Mouse (Mus musculus): ENCODE data around the gene Utf1.

DNA sequence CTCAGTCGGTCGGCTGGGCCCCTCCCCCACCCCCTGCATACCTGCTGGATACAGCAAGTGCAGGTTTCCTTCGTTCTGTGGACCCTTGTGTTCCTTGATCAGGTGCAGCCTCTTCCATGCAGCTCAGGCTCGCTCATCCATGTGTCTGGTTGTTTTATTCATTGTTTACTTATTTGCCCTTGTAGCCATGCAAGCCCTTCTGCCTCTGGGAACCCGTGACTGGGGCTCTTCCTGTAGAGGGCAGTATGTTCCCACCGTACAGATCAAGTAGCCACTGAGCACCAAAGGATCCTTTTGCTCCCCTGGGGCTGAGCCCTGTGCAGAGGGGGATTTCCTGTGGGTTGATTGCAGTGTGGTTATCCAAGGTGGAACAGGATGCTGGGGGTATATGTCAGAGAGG, 37.9 kb upstream of the Utf1 start:
- peak; percentile 55 for TF ChIP-seq CTCF (IDR thresholded peaks at IDR 0.05; ENCODE audit: borderline replicate concordance, insufficient read depth, low read depth, low read length)
- TF ChIP-seq POLR2A (IDR thresholded peaks at IDR 0.05; ENCODE audit: borderline replicate concordance, insufficient read depth, low read length): no peak
